Mouse (Mus musculus): ENCODE results near the gene Plekhg3. TPM values are rescaled to one million over a fixed set of nuclear protein-coding genes. Genes with fewer than 3 reads are reported as not detected.

The Plekhg3 gene
- total and polyA plus RNA-seq, 3 experiments = 12.4 to 17.8 (median 12.5) TPM

DNA sequence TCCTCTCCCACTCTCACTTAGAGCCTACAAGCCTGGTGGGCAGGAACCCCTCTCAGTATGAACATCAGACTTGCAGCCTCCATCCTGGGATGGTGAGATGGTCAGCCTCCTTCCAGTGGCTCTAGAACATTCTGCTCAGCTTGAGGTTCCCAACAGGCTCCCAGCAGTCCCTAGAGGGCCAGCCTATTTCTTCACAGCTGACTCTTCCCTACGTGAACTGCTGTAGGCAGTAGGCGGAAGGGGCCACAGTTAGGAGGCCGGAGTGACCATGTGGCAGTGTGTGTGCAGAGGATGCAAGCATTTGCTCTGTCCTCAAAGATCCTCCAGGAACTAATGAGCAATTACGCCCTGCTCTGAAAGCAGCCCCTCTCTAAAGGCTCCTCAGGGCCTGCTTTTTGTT, 87.5 kb downstream of the Plekhg3 start:
- Histone ChIP-seq H3K4me3 (ENCODE audit: low read depth, low read length) (no peak overlapping the region), H3K36me3 (replicated peaks) (peaks cover 100% of the 10 kb centered on the region), H3K27me3 (ENCODE audit: insufficient read depth, low read length) (no peaks in the 10 kb centered on the region), H3K4me1 (ENCODE audit: insufficient read depth, low read depth, low read length) (peaks cover 23% of the 10 kb centered on the region), H3K9me3 (replicated peaks) (no peaks in the 10 kb centered on the region)
- TF ChIP-seq GATA1 (IDR thresholded peaks at IDR 0.05; ENCODE audit: borderline replicate concordance, low read length) = no peak
- TF ChIP-seq POLR2AphosphoS5 (IDR thresholded peaks at IDR 0.05; ENCODE audit: insufficient replicate concordance, low read depth, low read length) = no peak
- no peak for TF ChIP-seq CTCF (IDR thresholded peaks at IDR 0.05; ENCODE audit: low read depth, low read length)
- TF ChIP-seq TAL1 (conservative IDR thresholded peaks at IDR 0.05; ENCODE audit: low read depth, low read length) = no peak
- TF ChIP-seq GATA2 (IDR thresholded peaks at IDR 0.05; ENCODE audit: borderline replicate concordance, low read depth, low read length) = no peak
- ATAC-seq (ENCODE audit: extremely low read depth, insufficient number of reproducible peaks, low FRiP score, poor library complexity, severe bottlenecking) (no peak), DNase-seq (ENCODE audit: low spot score) (no peak)

DNA sequence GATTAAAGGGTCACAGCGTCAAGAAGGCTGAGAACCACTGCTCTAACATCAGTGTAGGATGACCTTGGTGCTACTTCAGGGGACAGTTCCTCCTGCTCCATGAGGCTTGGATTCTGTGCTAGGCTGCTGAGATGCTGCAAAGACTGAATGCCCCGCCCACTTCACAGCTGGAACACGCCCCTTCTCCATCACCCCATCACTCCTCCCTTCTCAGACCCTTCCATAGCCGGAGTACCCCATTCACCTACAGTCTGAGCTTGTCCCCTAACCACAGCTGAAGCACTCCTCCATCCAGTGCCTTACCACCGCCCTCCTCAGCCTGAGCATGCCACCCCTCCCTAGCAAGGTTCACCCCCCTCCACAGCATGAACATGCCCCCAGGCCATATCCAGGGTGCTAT, 89.2 kb downstream of the Plekhg3 start:
- Histone ChIP-seq H3K4me3 (ENCODE audit: low read depth, low read length) (no peak overlapping the region), H3K9me3 (replicated peaks) (no peaks in the 10 kb centered on the region), H3K36me3 (replicated peaks) (peaks cover 100% of the 10 kb centered on the region), H3K27me3 (ENCODE audit: insufficient read depth, low read length) (no peaks in the 10 kb centered on the region), H3K4me1 (ENCODE audit: insufficient read depth, low read depth, low read length) (peaks cover 26% of the 10 kb centered on the region)
- no peak for TF ChIP-seq GATA1 (IDR thresholded peaks at IDR 0.05; ENCODE audit: borderline replicate concordance, low read length)
- TF ChIP-seq POLR2AphosphoS5 (IDR thresholded peaks at IDR 0.05; ENCODE audit: insufficient replicate concordance, low read depth, low read length) = no peak
- TF ChIP-seq TAL1 (conservative IDR thresholded peaks at IDR 0.05; ENCODE audit: low read depth, low read length) = no peak
- no peak for TF ChIP-seq GATA2 (IDR thresholded peaks at IDR 0.05; ENCODE audit: borderline replicate concordance, low read depth, low read length)
- TF ChIP-seq CTCF (IDR thresholded peaks at IDR 0.05; ENCODE audit: low read depth, low read length) = no peak
- ATAC-seq (ENCODE audit: extremely low read depth, insufficient number of reproducible peaks, low FRiP score, poor library complexity, severe bottlenecking) = no peak
- DNase-seq (ENCODE audit: low spot score) = no peak

GRCm38 (mm10) chr12:76623374-76623773, 92.7 kb downstream of the Plekhg3 start:
- H3K27me3 ChIP-seq (ENCODE audit: insufficient read depth, low read length) = no peaks in the 10 kb centered on the region
- peaks cover 100% of the 10 kb centered on the region for H3K36me3 ChIP-seq (replicated peaks)

More at GRCm38 (mm10) chr12:76623374-76623773, 92.7 kb downstream of the Plekhg3 start:
- DNase-seq (ENCODE audit: low spot score) (no peak), ATAC-seq (ENCODE audit: extremely low read depth, insufficient number of reproducible peaks, low FRiP score, poor library complexity, severe bottlenecking) (no peak)
- TF ChIP-seq GATA1 (IDR thresholded peaks at IDR 0.05; ENCODE audit: borderline replicate concordance, low read length) (no peak), TAL1 (conservative IDR thresholded peaks at IDR 0.05; ENCODE audit: low read depth, low read length) (no peak), GATA2 (IDR thresholded peaks at IDR 0.05; ENCODE audit: borderline replicate concordance, low read depth, low read length) (no peak), POLR2AphosphoS5 (IDR thresholded peaks at IDR 0.05; ENCODE audit: insufficient replicate concordance, low read depth, low read length) (no peak), CTCF (IDR thresholded peaks at IDR 0.05; ENCODE audit: low read depth, low read length) (no peak)
- Histone ChIP-seq H3K4me1 (ENCODE audit: insufficient read depth, low read depth, low read length) (peaks cover 21% of the 10 kb centered on the region), H3K4me3 (ENCODE audit: low read depth, low read length) (no peak overlapping the region), H3K9me3 (replicated peaks) (no peaks in the 10 kb centered on the region)

Other genes starting within 250 kb of the Plekhg3 start
- gene Akap5, start 206.0 kb upstream of the Plekhg3 start, total RNA-seq (2014; fragmentation: Nextera tagmentation) = 1.1 and 1.4 TPM in 2 replicates
- gene Akap5, start 206.0 kb upstream of the Plekhg3 start, total RNA-seq (2017) = 1.2 and 1.3 TPM in 2 replicates
- 0.08 and 0.20 TPM in 2 replicates for gene Akap5, start 206.0 kb upstream of the Plekhg3 start, polyA plus RNA-seq (2012)
- 54.4 and 62.5 TPM in 2 replicates for gene Zbtb25, start 161.3 kb upstream of the Plekhg3 start, total RNA-seq (2014; fragmentation: Nextera tagmentation)
- gene Zbtb25, start 161.3 kb upstream of the Plekhg3 start, total RNA-seq (2017) = 15.5 and 17.5 TPM in 2 replicates
- gene Zbtb25, start 161.3 kb upstream of the Plekhg3 start, polyA plus RNA-seq (2012) = 12.1 and 12.2 TPM in 2 replicates
- gene Zbtb1, start 160.6 kb upstream of the Plekhg3 start, total RNA-seq (2014; fragmentation: Nextera tagmentation) = 24.8 and 27.9 TPM in 2 replicates
- 23.1 and 27.2 TPM in 2 replicates for gene Zbtb1, start 160.6 kb upstream of the Plekhg3 start, total RNA-seq (2017)
- 6.4 and 8.8 TPM in 2 replicates for gene Zbtb1, start 160.6 kb upstream of the Plekhg3 start, polyA plus RNA-seq (2012)
- gene Hspa2, start 126.7 kb upstream of the Plekhg3 start, total RNA-seq (2014; fragmentation: Nextera tagmentation) = 6.0 and 7.3 TPM in 2 replicates
- 10.7 and 11.3 TPM in 2 replicates for gene Hspa2, start 126.7 kb upstream of the Plekhg3 start, total RNA-seq (2017)
- 10.3 and 12.0 TPM in 2 replicates for gene Hspa2, start 126.7 kb upstream of the Plekhg3 start, polyA plus RNA-seq (2012)
- not detected in 2 replicates for gene Ppp1r36, start 113.4 kb upstream of the Plekhg3 start, total RNA-seq (2014; fragmentation: Nextera tagmentation)
- gene Ppp1r36, start 113.4 kb upstream of the Plekhg3 start, total RNA-seq (2017) = 0.12 and 0.38 TPM in 2 replicates
- gene Ppp1r36, start 113.4 kb upstream of the Plekhg3 start, polyA plus RNA-seq (2012) = not detected in 2 replicates
- gene Sptb, start 179.7 kb downstream of the Plekhg3 start, total RNA-seq (2014; fragmentation: Nextera tagmentation) = 151 and 231 TPM in 2 replicates
- gene Sptb, start 179.7 kb downstream of the Plekhg3 start, total RNA-seq (2017) = 64.1 and 78.7 TPM in 2 replicates
- 158 and 169 TPM in 2 replicates for gene Sptb, start 179.7 kb downstream of the Plekhg3 start, polyA plus RNA-seq (2012)
- 29.7 and 46.1 TPM in 2 replicates for gene Churc1, start 234.6 kb downstream of the Plekhg3 start, total RNA-seq (2014; fragmentation: Nextera tagmentation)
- gene Churc1, start 234.6 kb downstream of the Plekhg3 start, total RNA-seq (2017) = 123 and 131 TPM in 2 replicates
- gene Churc1, start 234.6 kb downstream of the Plekhg3 start, polyA plus RNA-seq (2012) = 8.0 and 16.5 TPM in 2 replicates
- gene Fntb, start 234.7 kb downstream of the Plekhg3 start, total RNA-seq (2014; fragmentation: Nextera tagmentation) = 47.0 and 79.8 TPM in 2 replicates
- 10.4 and 12.2 TPM in 2 replicates for gene Fntb, start 234.7 kb downstream of the Plekhg3 start, total RNA-seq (2017)
- 29.3 and 30.1 TPM in 2 replicates for gene Fntb, start 234.7 kb downstream of the Plekhg3 start, polyA plus RNA-seq (2012)